ENCODE assay signal across 8 mouse cellular contexts in the genomic region with DNA sequence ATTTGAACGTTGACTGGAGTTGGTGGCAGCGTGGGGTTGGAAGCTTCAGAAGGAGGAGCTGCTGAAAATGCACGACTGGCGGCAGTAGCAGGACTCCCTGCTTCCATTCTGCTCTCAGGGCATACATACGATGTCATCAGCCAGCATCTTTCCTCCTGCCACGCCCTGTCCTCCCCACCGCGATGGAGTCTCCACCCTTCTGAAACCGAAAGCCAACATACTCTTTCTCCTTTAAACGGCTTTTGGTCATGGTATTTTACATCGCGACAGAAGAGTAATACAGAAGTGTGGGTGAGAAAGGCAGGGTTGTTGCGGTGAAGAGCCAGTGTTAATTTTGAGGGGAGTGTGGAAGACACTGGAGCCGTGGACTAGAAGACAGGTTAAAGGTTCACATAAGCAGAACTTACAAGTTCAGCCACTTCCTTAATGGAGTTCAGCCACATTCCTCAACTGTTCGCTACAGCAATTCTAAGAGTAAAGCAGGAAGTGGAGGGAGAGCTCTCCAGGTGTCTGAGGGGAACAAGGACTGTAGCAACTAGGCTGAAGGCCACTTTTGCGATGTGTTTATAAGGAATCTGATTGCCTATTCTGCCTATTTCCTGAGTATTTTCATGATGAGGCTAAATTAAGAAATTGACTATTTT. TPM values are rescaled to one million over a fixed set of nuclear protein-coding genes. Genes with fewer than 3 reads are reported as not detected.
DNase-seq lines count a peak whose midpoint lies in the region; ATAC-seq lines count a peak whose summit lies in the region.

No protein-coding gene starts in this region.

- no peaks in the 10 kb centered on the region for H3K27me3 ChIP-seq in liver, embryonic 13.5 days

- H3K4me1 ChIP-seq in liver, embryonic 13.5 days (replicated peaks), result peaks cover 34% of the 10 kb centered on the region

- no peaks in the 10 kb centered on the region for H3K9me3 ChIP-seq in liver, embryonic 13.5 days (replicated peaks)

- no peaks in the 10 kb centered on the region for H3K36me3 ChIP-seq in liver, embryonic 13.5 days

- WGBS in liver, embryonic 13.5 days (ENCODE audit: insufficient replicate concordance), result 9% methylated on average over 16 of the region's 16 CpGs

- DNase-seq in right cerebral cortex, adult 2 months (ENCODE audit: low spot score in 2 of 2), result peak; percentile 29 to 38
- no peak for DNase-seq in right cerebral cortex, postnatal 4 days
- DNase-seq in c-Kit-positive CD71-negative TER-119-negative erythroid progenitor cells, embryonic 14.5 days (ENCODE audit: low read depth), result peak; percentile 18
- peak; percentile 4 for DNase-seq in heart, postnatal 25 days (ENCODE audit: low spot score)
- no peak for DNase-seq in liver, embryonic 13.5 days
- peak; percentile 58 to 59 for DNase-seq in natural killer cell, adult 2 months (ENCODE audit: low spot score in 2 of 2)
- peak; percentile 43 for DNase-seq in yolk sac, embryonic 10.5 days (ENCODE audit: low spot score)
- no peak for DNase-seq in retina, embryonic 14.5 days (ENCODE audit: low spot score)

- H3K27ac ChIP-seq in liver, embryonic 13.5 days, result peak overlapping the region; percentile 56

- peak overlapping the region; percentile 56 for H3K4me3 ChIP-seq in liver, embryonic 13.5 days (replicated peaks)

- peak overlapping the region; percentile 64 for H3K9ac ChIP-seq in liver, embryonic 13.5 days

- peak overlapping the region; percentile 69 for H3K4me2 ChIP-seq in liver, embryonic 13.5 days

- ATAC-seq in liver, embryonic 13.5 days (ENCODE audit: low read depth), result peak; percentile 86

- intact Hi-C loops in heart, postnatal 25 days (cut with DNase I), result no loop called here

RNA-seq across cellular contexts. Expression of a gene that starts 6.1 kb away (rescaled TPM):
- 10 to 100 TPM; 32.1 to 43.5 TPM for total RNA-seq in heart, postnatal 25 days (2021)
- 24.9 and 29.3 TPM in 2 replicates for polyA plus RNA-seq in liver, embryonic 13.5 days (2015; fragmentation: Nextera tagmentation; extraction: Ambion mirVana)

RNA-seq across cellular contexts. Expression of a gene that starts 51.4 kb away (rescaled TPM):
- 1 to 10 TPM; 5.1 to 5.7 TPM for total RNA-seq in heart, postnatal 25 days (2021)
- 15.6 and 16.2 TPM in 2 replicates for polyA plus RNA-seq in liver, embryonic 13.5 days (2015; fragmentation: Nextera tagmentation; extraction: Ambion mirVana)

Comparison
In these comparisons a context has a peak if more than half of its experiments do, and no peak if none do; other contexts are left out.
1. DNase-seq: peak in right cerebral cortex, adult 2 months (2 of 2), c-Kit-positive CD71-negative TER-119-negative erythroid progenitor cells, embryonic 14.5 days (single experiment), heart, postnatal 25 days (single experiment), natural killer cell, adult 2 months (2 of 2) and yolk sac, embryonic 10.5 days (single experiment); none in right cerebral cortex, postnatal 4 days (single experiment), liver, embryonic 13.5 days (single experiment) and retina, embryonic 14.5 days (single experiment).